Mouse (Mus musculus): ENCODE measurements around the gene Mycl.

GRCm38 (mm10) chr4:122959816-122960215 is 35.6 kb upstream of the Mycl start:
- TF ChIP-seq CTCF (IDR thresholded peaks at IDR 0.05; ENCODE audit: insufficient read depth, low read length), result no peak
- TF ChIP-seq POLR2A (IDR thresholded peaks at IDR 0.05; ENCODE audit: borderline replicate concordance, extremely low read depth, low read depth, low read length), result no peak

Measured in lung, adult 2 months (tissue).